Mouse (Mus musculus): ENCODE data around the gene Gm15127. TPM values are rescaled to one million over a fixed set of nuclear protein-coding genes. Genes with fewer than 3 reads are reported as not detected.
"Not testable (repeated sequence)": the region's sequence is repeated elsewhere in the genome, so short reads cannot be mapped to it uniquely, and the experiment has no call there.

Gm15127 gene
- total RNA-seq (2017): not detected in 2 replicates

- not testable (repeated sequence) for ATAC-seq (replicated peaks; ENCODE audit: low read depth, poor library complexity, severe bottlenecking)
These were observed at the start of gene Gm15127 for GRCm38 (mm10) chrX:148663298-148663697. Gene Gm15127 (plus strand): TSS chrX:148663598.

DNA sequence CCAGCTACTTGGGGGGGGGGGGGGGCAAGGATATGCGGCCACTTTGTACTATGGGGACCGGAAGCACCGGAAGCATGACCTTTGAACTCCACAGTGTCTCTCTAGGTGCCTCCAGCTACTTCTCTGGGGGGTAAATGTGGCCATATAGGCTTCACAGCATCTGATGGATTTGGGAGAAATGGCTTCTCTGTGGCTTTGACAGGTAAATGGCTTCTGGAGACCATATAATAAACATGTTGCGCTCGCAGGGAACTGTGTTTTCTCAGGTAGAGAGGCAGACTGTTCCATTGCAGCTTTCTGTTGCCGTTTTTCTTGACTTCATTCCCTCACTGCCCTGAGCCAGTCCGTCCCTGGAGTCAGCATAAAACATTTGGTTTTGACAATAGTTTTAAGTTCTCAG lies 48.3 kb upstream of the Gm15127 start, which contains the start of gene Gm8334:
Gm8334 (minus strand) TSS at position 101 of the 400 bp plus-strand sequence.
- not testable (repeated sequence) for ATAC-seq (replicated peaks; ENCODE audit: low read depth, poor library complexity, severe bottlenecking)

DNA sequence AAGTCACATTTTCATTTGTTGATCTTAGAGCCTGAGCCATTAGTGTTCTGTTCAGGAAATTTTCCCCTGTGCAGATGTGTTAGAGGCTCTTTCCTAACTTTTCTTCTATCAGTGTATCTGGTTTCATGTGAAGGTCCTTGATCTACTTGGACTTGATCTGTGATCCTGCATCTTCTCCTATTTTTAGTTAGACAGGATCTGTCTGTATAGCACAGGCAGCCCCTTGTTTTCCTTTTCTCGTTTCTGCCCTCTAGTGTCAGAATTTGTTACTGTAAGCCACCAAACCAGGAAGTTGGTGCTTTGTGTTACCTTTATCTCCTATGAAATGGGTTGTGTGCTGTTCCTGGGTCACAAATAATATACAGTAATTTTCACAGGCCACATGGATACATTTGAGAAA lies 12.9 kb downstream of the Gm15127 start:
- ATAC-seq (replicated peaks; ENCODE audit: low read depth, poor library complexity, severe bottlenecking): not testable (repeated sequence)

Other genes with a start within 250 kb of the Gm15127 start
- gene Gm15114, start 174.6 kb upstream of the Gm15127 start, total RNA-seq (2017): not detected in 2 replicates
- gene Gm8334, start 48.4 kb upstream of the Gm15127 start, total RNA-seq (2017): not detected in 2 replicates
- gene Luzp4, start 194.0 kb downstream of the Gm15127 start, total RNA-seq (2017): not detected in 2 replicates

Measured in common myeloid progenitor, adult 5-6 weeks (primary cell).